Mouse (Mus musculus) limb, embryonic 13.5 days (tissue): ENCODE data around the gene Scamp5. TPM values are rescaled to one million over a fixed set of nuclear protein-coding genes. Genes with fewer than 3 reads are reported as not detected.

ENCODE experiments used
- ATAC-seq: fragments of 200-750 bp; cut with Nextera tagmentation; 2 replicates; pipeline ENCODE4 v1.8.0; 2017; ENCODE audit warnings: low read depth, moderate number of reproducible peaks, moderate TSS enrichment; ENCODE audit not compliant: low FRiP score
- H3K27ac ChIP-seq: fragments of 300-500 bp; sonication (generic); 2 replicates; pipeline ENCODE4 v1.5.1; 2015; ENCODE audit warnings: inconsistent platforms, mild to moderate bottlenecking, moderate library complexity
- H3K27me3 ChIP-seq: fragments of 300-500 bp; sonication (generic); 2 replicates; pipeline ENCODE4 v1.6.1; 2015; ENCODE audit warnings: mild to moderate bottlenecking, inconsistent platforms
- H3K36me3 ChIP-seq: fragments of 300-500 bp; sonication (generic); 2 replicates; pipeline ENCODE4 v1.6.1; 2015; ENCODE audit warnings: inconsistent platforms, mild to moderate bottlenecking, moderate library complexity
- H3K4me1 ChIP-seq: fragments of 300-500 bp; sonication (generic); 2 replicates; pipeline ENCODE4 v1.6.1; 2015; ENCODE audit warnings: inconsistent platforms
- H3K4me2 ChIP-seq: fragments of 300-500 bp; sonication (generic); replicated peaks from 2 replicates; pipeline ENCODE4 v1.6.1; 2015; ENCODE audit warnings: inconsistent platforms, mild to moderate bottlenecking, moderate library complexity
- H3K4me3 ChIP-seq: fragments of 300-500 bp; sonication (generic); 2 replicates; pipeline ENCODE4 v1.5.1; 2015; ENCODE audit warnings: moderate library complexity, mild to moderate bottlenecking, inconsistent platforms
- H3K9ac ChIP-seq: fragments of 300-500 bp; sonication (generic); 2 replicates; pipeline ENCODE4 v1.6.1; 2015; ENCODE audit warnings: mild to moderate bottlenecking, inconsistent platforms
- H3K9me3 ChIP-seq: fragments of 300-500 bp; sonication (generic); 2 replicates; pipeline ENCODE4 v1.6.1; 2016; ENCODE audit warnings: inconsistent platforms
- WGBS: fragments of 180-500 bp; shearing (Covaris S2); methylation state at CpG from one replicate; pipeline ENCODE4 v1.1.7; 2015; 5-methylcytosine and 5-hydroxymethylcytosine counted together
- polyA plus RNA-seq: library from polyadenylated mRNA; unstranded; fragments of >200 nt; fragmentation: Nextera tagmentation; extraction: Ambion mirVana; gene quantifications from 2 replicates; pipeline ENCODE4 v1.2.1, GENCODE M21; 2015

Gene Scamp5
- 12.2 and 12.9 TPM in 2 replicates for polyA plus RNA-seq

- ATAC-seq = peak; percentile 92
- peaks cover 10% of the 10 kb centered on the region for H3K4me1 ChIP-seq
- H3K27me3 ChIP-seq = peaks cover 13% of the 10 kb centered on the region
- peak within 1 kb of the TSS; percentile 88 for H3K4me2 ChIP-seq
- peak within 1 kb of the TSS; percentile 68 for H3K4me3 ChIP-seq
- H3K36me3 ChIP-seq = no peaks in the 10 kb centered on the region
- no peak within 1 kb of the TSS; the same call in 1 of the 2 replicates for H3K27ac ChIP-seq
- H3K9ac ChIP-seq = peak within 1 kb of the TSS; percentile 79
- 2% methylated on average over 48 of the region's 48 CpGs for WGBS
- no peaks in the 10 kb centered on the region for H3K9me3 ChIP-seq
Observed at GRCm38 (mm10) chr9:57467896-57468549, at the start of gene Scamp5. Gene Scamp5, minus strand, starts transcription at chr9:57468060.

GRCm38 (mm10) chr9:57517113-57517512, 49.3 kb upstream of the Scamp5 start:
- no peak overlapping the region for H3K27ac ChIP-seq
- no peaks in the 10 kb centered on the region for H3K36me3 ChIP-seq

GRCm38 (mm10) chr9:57510577-57510976, 42.7 kb upstream of the Scamp5 start:
- Histone ChIP-seq H3K9me3 (no peaks in the 10 kb centered on the region), H3K4me3 (no peak overlapping the region), H3K27ac (no peak overlapping the region), H3K4me2 (no peak overlapping the region), H3K9ac (no peak overlapping the region), H3K36me3 (no peaks in the 10 kb centered on the region), H3K4me1 (peaks cover 4% of the 10 kb centered on the region; the same call in 1 of the 2 replicates), H3K27me3 (peaks cover 17% of the 10 kb centered on the region)
- ATAC-seq = no peak
- 76% methylated on average over 2 of the region's 2 CpGs for WGBS

More at GRCm38 (mm10) chr9:57517113-57517512, 49.3 kb upstream of the Scamp5 start:
- H3K4me3 ChIP-seq = no peak overlapping the region
- no peak for ATAC-seq
- H3K4me1 ChIP-seq = peaks cover 9% of the 10 kb centered on the region
- H3K9me3 ChIP-seq = no peaks in the 10 kb centered on the region
- no peaks in the 10 kb centered on the region for H3K27me3 ChIP-seq
- WGBS = 8% methylated on average over 3 of the region's 3 CpGs
- H3K9ac ChIP-seq = no peak overlapping the region
- no peak overlapping the region for H3K4me2 ChIP-seq

GRCm38 (mm10) chr9:57505700-57506099, 37.8 kb upstream of the Scamp5 start:
- Histone ChIP-seq H3K4me2 (no peak overlapping the region), H3K9me3 (no peaks in the 10 kb centered on the region), H3K36me3 (no peaks in the 10 kb centered on the region), H3K4me1 (peaks cover 41% of the 10 kb centered on the region), H3K9ac (no peak overlapping the region), H3K27me3 (peaks cover 66% of the 10 kb centered on the region), H3K27ac (no peak overlapping the region), H3K4me3 (no peak overlapping the region)
- WGBS = 14% methylated on average over 8 of the region's 8 CpGs
- no peak for ATAC-seq

GRCm38 (mm10) chr9:57504891-57505290, 37.0 kb upstream of the Scamp5 start:
- Histone ChIP-seq H3K9me3 (no peaks in the 10 kb centered on the region), H3K4me1 (peaks cover 41% of the 10 kb centered on the region), H3K4me3 (peak overlapping the region; percentile 50), H3K27ac (no peak overlapping the region), H3K4me2 (peak overlapping the region; percentile 96), H3K36me3 (no peaks in the 10 kb centered on the region), H3K9ac (peak overlapping the region; percentile 62; the same call in 1 of the 2 replicates), H3K27me3 (peaks cover 74% of the 10 kb centered on the region)
- 44% methylated on average over 10 of the region's 10 CpGs for WGBS
- no peak for ATAC-seq

GRCm38 (mm10) chr9:57504381-57504700, 36.5 kb upstream of the Scamp5 start:
- Histone ChIP-seq H3K36me3 (no peaks in the 10 kb centered on the region), H3K4me1 (peaks cover 41% of the 10 kb centered on the region), H3K9me3 (no peaks in the 10 kb centered on the region), H3K4me3 (peak overlapping the region; percentile 50), H3K27ac (no peak overlapping the region), H3K9ac (peak overlapping the region; percentile 62), H3K4me2 (peak overlapping the region; percentile 96), H3K27me3 (peaks cover 80% of the 10 kb centered on the region)
- WGBS = under 1% methylated on average over 34 of the region's 34 CpGs
- peak; percentile 73 for ATAC-seq

- peak within 1 kb of the TSS; percentile 50 for H3K4me3 ChIP-seq
- H3K9ac ChIP-seq = peak within 1 kb of the TSS; percentile 62
- no peaks in the 10 kb centered on the region for H3K9me3 ChIP-seq
- H3K27ac ChIP-seq = no peak within 1 kb of the TSS
- peak within 1 kb of the TSS; percentile 96 for H3K4me2 ChIP-seq
- no peaks in the 10 kb centered on the region for H3K36me3 ChIP-seq
- peaks cover 85% of the 10 kb centered on the region for H3K27me3 ChIP-seq
- peak; percentile 55 for ATAC-seq
- under 1% methylated on average over 46 of the region's 46 CpGs for whole genome bisulfite sequencing
- H3K4me1 ChIP-seq = peaks cover 41% of the 10 kb centered on the region
Observed at GRCm38 (mm10) chr9:57503622-57504380, 35.9 kb upstream of the Scamp5 start, which contains the start of gene Rpp25. Gene Rpp25, plus strand, starts transcription at chr9:57504026.

GRCm38 (mm10) chr9:57502911-57503621, 35.2 kb upstream of the Scamp5 start:
- peak overlapping the region; percentile 50 for H3K4me3 ChIP-seq
- no peak overlapping the region for H3K27ac ChIP-seq
- peaks cover 41% of the 10 kb centered on the region for H3K4me1 ChIP-seq
- no peaks in the 10 kb centered on the region for H3K9me3 ChIP-seq
- H3K9ac ChIP-seq = peak overlapping the region; percentile 27; the same call in 1 of the 2 replicates
- H3K4me2 ChIP-seq = peak overlapping the region; percentile 96
- no peaks in the 10 kb centered on the region for H3K36me3 ChIP-seq
- H3K27me3 ChIP-seq = peaks cover 92% of the 10 kb centered on the region
- ATAC-seq = peak; percentile 41
- 2% methylated on average over 23 of the region's 23 CpGs for WGBS

GRCm38 (mm10) chr9:57501861-57502260, 34.0 kb upstream of the Scamp5 start:
- no peaks in the 10 kb centered on the region for H3K9me3 ChIP-seq
- WGBS = 2% methylated on average over 20 of the region's 20 CpGs
- ATAC-seq = no peak
- H3K27me3 ChIP-seq = peaks cover 95% of the 10 kb centered on the region
- peaks cover 41% of the 10 kb centered on the region for H3K4me1 ChIP-seq
- peak overlapping the region; percentile 96 for H3K4me2 ChIP-seq
- H3K36me3 ChIP-seq = no peaks in the 10 kb centered on the region
- H3K4me3 ChIP-seq = no peak overlapping the region
- H3K27ac ChIP-seq = no peak overlapping the region
- peak overlapping the region; percentile 25; the same call in 1 of the 2 replicates for H3K9ac ChIP-seq

- 10% methylated on average over 13 of the region's 13 CpGs for WGBS
- no peak for ATAC-seq
- H3K27me3 ChIP-seq = peaks cover 93% of the 10 kb centered on the region
- peaks cover 41% of the 10 kb centered on the region for H3K4me1 ChIP-seq
- H3K9me3 ChIP-seq = no peaks in the 10 kb centered on the region
- H3K4me2 ChIP-seq = peak overlapping the region; percentile 96
- no peak overlapping the region for H3K4me3 ChIP-seq
- no peak overlapping the region for H3K27ac ChIP-seq
- H3K9ac ChIP-seq = no peak overlapping the region
- no peaks in the 10 kb centered on the region for H3K36me3 ChIP-seq
Observed at GRCm38 (mm10) chr9:57501452-57501851, 33.6 kb upstream of the Scamp5 start.

GRCm38 (mm10) chr9:57498536-57498935, 30.7 kb upstream of the Scamp5 start:
- H3K9me3 ChIP-seq = no peaks in the 10 kb centered on the region
- no peak overlapping the region for H3K4me3 ChIP-seq
- no peak for ATAC-seq
- peaks cover 68% of the 10 kb centered on the region for H3K27me3 ChIP-seq
- no peak overlapping the region for H3K9ac ChIP-seq
- H3K36me3 ChIP-seq = no peaks in the 10 kb centered on the region
- H3K27ac ChIP-seq = no peak overlapping the region
- no peak overlapping the region for H3K4me2 ChIP-seq
- H3K4me1 ChIP-seq = peaks cover 22% of the 10 kb centered on the region
- WGBS = 67% methylated on average over 7 of the region's 7 CpGs

GRCm38 (mm10) chr9:57497236-57497635, 29.4 kb upstream of the Scamp5 start:
- H3K4me2 ChIP-seq = no peak overlapping the region
- no peaks in the 10 kb centered on the region for H3K9me3 ChIP-seq
- H3K9ac ChIP-seq = no peak overlapping the region
- H3K4me3 ChIP-seq = no peak overlapping the region
- H3K27ac ChIP-seq = no peak overlapping the region
- no peak for ATAC-seq
- peaks cover 9% of the 10 kb centered on the region for H3K4me1 ChIP-seq
- no peaks in the 10 kb centered on the region for H3K36me3 ChIP-seq
- WGBS = 71% methylated on average over 5 of the region's 5 CpGs
- peaks cover 55% of the 10 kb centered on the region for H3K27me3 ChIP-seq
